Mouse (Mus musculus) gastrocnemius, adult 18-20 months (tissue): ENCODE data around the gene Tube1. TPM values are rescaled to one million over a fixed set of nuclear protein-coding genes. Genes with fewer than 3 reads are reported as not detected.
A peak's percentile ranks its signal among the peaks of the same experiment; 100 is the strongest.
"Not testable (repeated sequence)": the region's sequence is repeated elsewhere in the genome, so short reads cannot be mapped to it uniquely, and the experiment has no call there.

Experiments used
- DNase-seq: peaks from one replicate; pipeline ENCODE4 v3.0.0; 2021; ENCODE audit warnings: low spot score
- total RNA-seq, 2 experiments: library from RNA; stranded (reverse); gene quantifications; 2 replicates each; pipeline ENCODE4 v1.2.3; 2021

Gene Tube1
- total RNA-seq, 2 experiments from 2014 or later, result 0.64 to 0.81 TPM

DNA sequence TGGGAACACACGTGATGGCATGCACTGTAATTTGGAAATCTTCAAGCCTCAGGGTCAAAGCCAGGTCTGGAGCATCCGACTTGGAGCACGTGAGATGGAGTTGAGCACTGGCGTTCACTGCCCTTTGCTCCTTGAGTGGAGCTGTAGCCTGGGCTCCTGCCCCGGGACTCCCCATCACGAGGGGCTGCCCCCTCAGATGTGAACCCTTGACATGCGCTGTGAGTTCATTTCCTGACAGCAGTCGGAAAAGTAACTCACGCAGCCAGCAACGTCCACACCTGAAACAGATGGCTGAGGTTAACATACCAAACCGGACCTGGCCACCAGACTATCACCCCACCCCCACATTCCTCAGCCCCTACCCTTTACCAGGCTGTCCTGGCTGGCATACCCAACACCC, 33.8 kb downstream of the Tube1 start:
- no peak for DNase-seq

- DNase-seq, result no peak
Observed at GRCm38 (mm10) chr10:39169642-39170041, 35.9 kb downstream of the Tube1 start.

- peak; percentile 68 for DNase-seq
Observed at GRCm38 (mm10) chr10:39170181-39170580, 36.4 kb downstream of the Tube1 start.

- no peak for DNase-seq
Observed at GRCm38 (mm10) chr10:39170706-39171105, 36.9 kb downstream of the Tube1 start.

GRCm38 (mm10) chr10:39171134-39171533, 37.4 kb downstream of the Tube1 start:
- DNase-seq, result peak; percentile 91

DNA sequence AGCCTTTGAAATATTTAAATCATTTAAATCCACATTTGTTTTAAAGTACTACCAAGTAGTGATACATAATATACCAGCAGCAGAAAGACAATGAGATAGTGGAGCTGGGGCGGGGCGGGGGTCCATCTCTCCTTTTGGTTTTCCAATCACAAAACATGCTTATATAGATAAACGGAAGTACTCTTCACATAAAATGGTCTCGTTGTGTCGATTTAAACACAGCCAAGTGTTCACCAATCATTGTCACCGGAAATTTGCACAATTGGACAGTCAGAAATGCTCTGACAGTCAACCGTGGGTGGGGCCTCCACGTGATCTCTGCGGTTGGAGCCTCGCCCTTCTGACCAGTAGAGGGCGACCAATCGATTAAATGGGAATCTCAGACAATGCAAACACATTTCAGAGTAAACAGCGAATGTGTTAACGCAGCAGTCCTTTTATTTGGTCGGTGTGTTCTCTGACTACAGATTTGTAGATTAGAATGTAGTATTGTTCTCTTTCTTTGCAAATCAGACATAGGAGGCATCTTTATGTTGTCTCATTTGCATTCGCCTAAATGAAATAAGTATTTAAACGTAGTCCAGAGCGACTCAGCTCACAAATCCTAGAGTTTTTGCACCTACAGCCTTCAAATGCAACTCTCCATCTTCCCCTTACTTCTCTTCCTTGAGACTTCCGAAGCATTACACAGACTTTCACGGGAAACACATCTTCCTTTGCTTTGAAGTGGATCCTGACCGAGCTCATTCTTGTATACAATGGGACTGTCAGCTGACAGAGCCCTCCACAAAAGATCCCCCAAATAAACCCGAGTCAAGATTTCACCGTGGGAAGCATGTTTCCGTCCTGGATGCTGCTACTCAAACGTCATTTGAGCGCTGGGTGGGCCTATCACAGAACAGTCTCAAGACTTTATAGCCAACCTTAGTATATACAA, 38.1 kb downstream of the Tube1 start:
- DNase-seq, result peak; percentile 90

GRCm38 (mm10) chr10:39172540-39172931, 38.8 kb downstream of the Tube1 start:
- DNase-seq, result no peak

GRCm38 (mm10) chr10:39173077-39173476, 39.3 kb downstream of the Tube1 start:
- peak; percentile 32 for DNase-seq

GRCm38 (mm10) chr10:39176981-39177380, 43.2 kb downstream of the Tube1 start:
- no peak for DNase-seq

- DNase-seq, result no peak
Observed at GRCm38 (mm10) chr10:39184864-39185544, 51.2 kb downstream of the Tube1 start.

GRCm38 (mm10) chr10:39185545-39185906, 51.8 kb downstream of the Tube1 start:
- no peak for DNase-seq

DNA sequence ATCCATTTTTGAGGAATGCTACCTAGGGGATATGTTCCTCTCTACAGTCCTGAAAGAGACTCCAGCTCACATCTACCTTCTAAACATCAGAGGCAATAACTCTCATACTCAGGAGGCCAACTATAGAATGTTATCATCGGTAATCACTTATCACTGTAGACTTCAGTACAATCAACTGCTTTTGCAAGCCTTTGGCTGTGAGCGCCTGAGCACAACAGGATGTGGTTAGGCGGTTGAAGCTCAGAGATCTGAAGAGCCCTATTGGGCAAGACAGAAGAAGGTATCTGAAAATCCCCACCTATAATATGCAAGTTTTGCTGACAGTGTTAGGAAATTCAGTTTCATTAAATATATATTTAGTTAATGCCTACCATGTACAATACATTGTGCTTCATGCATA, 58.9 kb downstream of the Tube1 start:
- DNase-seq, result no peak

- not testable (repeated sequence) for DNase-seq
Observed at GRCm38 (mm10) chr10:39198216-39198615, 64.4 kb downstream of the Tube1 start.

Other genes with a start within 250 kb of the Tube1 start
- gene Lama4, start 168.5 kb upstream of the Tube1 start, total RNA-seq, result 10 to 100 TPM; 13.7 to 19.2 TPM
- gene Fam229b, start 62 bp upstream of the Tube1 start, total RNA-seq, result 1 to 10 TPM; 2.9 to 3.9 TPM
- not detected for gene Ccn6, start 29.8 kb downstream of the Tube1 start, total RNA-seq
- 1 to 10 TPM; 6.0 to 9.2 TPM for gene Fyn, start 234.9 kb downstream of the Tube1 start, total RNA-seq